Mouse (Mus musculus): ENCODE measurements around the gene Gigyf2. TPM values are rescaled to one million over a fixed set of nuclear protein-coding genes. Genes with fewer than 3 reads are reported as not detected.

Gene Gigyf2
- polyA plus RNA-seq, 1 experiment from 2014 or later = 69.0 TPM

DNA sequence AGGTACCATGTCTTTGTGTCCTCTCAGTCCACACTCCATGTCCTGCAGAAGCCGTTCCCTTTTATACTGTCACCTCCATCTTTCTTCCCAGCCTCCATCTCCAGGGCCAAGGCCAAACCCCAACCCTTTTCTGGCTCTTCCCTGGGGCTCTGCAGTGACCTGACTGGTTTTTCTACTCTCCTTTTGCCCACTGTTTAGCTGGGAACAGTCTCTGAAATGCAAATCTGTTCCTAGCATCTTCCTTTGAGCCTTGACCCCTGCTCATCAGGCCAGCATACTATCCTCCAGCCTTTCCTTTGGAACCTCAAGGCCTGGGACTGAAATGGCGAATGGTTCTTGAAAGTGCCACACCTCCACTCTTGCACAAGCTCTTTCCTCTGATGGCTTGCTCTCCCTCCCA, 13.7 kb upstream of the Gigyf2 start:
- 95% methylated on average over 2 of the region's 2 CpGs for WGBS
- H3K9me3 ChIP-seq (ENCODE audit: control insufficient read depth, low read length) = no peaks in the 10 kb centered on the region
- no peak for ATAC-seq (ENCODE audit: low FRiP score, low TSS enrichment)

DNA sequence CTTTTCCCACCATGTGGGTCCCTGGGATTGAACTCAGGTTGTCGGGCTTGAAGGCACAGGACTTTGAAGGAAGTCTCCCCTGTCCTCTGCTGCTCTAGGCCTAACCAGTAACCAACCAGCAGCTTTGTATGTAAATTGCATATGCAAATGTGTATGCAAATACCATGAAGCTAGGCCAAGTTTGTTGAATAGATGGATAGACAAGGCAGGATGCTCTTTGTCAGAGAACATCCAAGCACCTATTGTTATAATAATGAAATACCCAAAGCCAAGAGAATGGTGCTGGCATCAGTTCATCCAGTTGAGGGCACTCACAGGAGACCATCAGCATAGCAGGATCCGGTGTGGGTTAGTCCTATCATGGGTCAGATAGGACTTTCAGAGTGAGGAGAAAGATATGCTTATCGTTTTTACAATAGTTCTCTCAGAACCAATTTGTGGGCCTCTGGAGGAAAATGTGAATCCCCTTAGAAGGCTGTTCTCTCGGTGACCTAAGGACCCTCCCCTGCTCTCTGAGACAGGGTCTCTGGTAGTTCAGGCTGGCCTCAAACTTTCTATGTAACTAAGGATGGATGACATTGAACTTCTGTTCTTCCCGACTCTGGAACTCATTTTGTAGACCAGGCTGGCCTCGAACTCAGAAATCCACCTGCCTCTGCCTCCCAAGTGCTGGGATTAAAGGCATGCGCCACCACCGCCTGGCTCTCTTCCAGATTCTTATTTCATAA, 12.8 kb upstream of the Gigyf2 start:
- Histone ChIP-seq H3K9me3 (ENCODE audit: control insufficient read depth, low read length) (peaks cover 5% of the 10 kb centered on the region; the same call in 1 of the 2 replicates), H3K4me1 (ENCODE audit: control insufficient read depth, insufficient read depth, low read length) (no peaks in the 10 kb centered on the region), H3K27me3 (ENCODE audit: control insufficient read depth, insufficient read depth, low read length) (no peaks in the 10 kb centered on the region), H3K9ac (replicated peaks; ENCODE audit: low read length) (no peak overlapping the region), H3K36me3 (ENCODE audit: control insufficient read depth, insufficient read depth, low read length) (no peaks in the 10 kb centered on the region), H3K4me2 (ENCODE audit: low read length) (no peak overlapping the region), H3K4me3 (replicated peaks; ENCODE audit: low read depth, low read length) (no peak overlapping the region), H3K27ac (replicated peaks; ENCODE audit: low read depth, low read length) (no peak overlapping the region)
- WGBS = 90% methylated on average over 8 of the region's 8 CpGs
- DNase-seq (no peak), ATAC-seq (ENCODE audit: low FRiP score, low TSS enrichment) (no peak)

More for the DNA sequence above, 13.7 kb upstream of the Gigyf2 start:
- Histone ChIP-seq H3K9ac (replicated peaks; ENCODE audit: low read length) (no peak overlapping the region), H3K4me1 (ENCODE audit: control insufficient read depth, insufficient read depth, low read length) (no peaks in the 10 kb centered on the region), H3K36me3 (ENCODE audit: control insufficient read depth, insufficient read depth, low read length) (no peaks in the 10 kb centered on the region), H3K27ac (replicated peaks; ENCODE audit: low read depth, low read length) (no peak overlapping the region), H3K4me3 (replicated peaks; ENCODE audit: low read depth, low read length) (no peak overlapping the region), H3K27me3 (ENCODE audit: control insufficient read depth, insufficient read depth, low read length) (no peaks in the 10 kb centered on the region), H3K4me2 (ENCODE audit: low read length) (no peak overlapping the region)
- no peak for DNase-seq

DNA sequence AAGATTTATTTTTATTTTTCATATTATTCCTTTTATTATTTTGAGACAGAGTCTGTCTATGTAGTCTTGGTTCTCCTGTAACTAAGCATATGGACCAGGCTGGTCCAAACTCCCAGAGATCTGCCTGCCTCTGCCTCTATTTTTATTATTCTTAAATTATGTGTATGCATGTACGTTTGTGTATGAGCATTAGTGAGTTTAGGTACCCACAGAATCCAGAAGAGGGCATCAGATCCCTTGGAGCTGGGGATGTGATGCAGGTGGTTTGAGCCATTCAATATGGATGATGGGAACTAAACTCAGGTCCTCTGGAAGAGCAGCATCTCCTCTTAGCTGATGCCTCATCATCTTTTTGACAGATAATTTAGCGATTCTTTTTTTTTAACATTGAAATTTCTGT, 11.4 kb upstream of the Gigyf2 start:
- no peaks in the 10 kb centered on the region for H3K36me3 ChIP-seq (ENCODE audit: control insufficient read depth, insufficient read depth, low read length)
- H3K4me1 ChIP-seq (ENCODE audit: control insufficient read depth, insufficient read depth, low read length) = no peaks in the 10 kb centered on the region
- H3K4me2 ChIP-seq (ENCODE audit: low read length) = no peak overlapping the region
- H3K27ac ChIP-seq (replicated peaks; ENCODE audit: low read depth, low read length) = no peak overlapping the region
- 86% methylated on average over 2 of the region's 2 CpGs for WGBS
- no peak overlapping the region for H3K4me3 ChIP-seq (replicated peaks; ENCODE audit: low read depth, low read length)
- no peak for DNase-seq
- H3K9ac ChIP-seq (replicated peaks; ENCODE audit: low read length) = no peak overlapping the region
- H3K27me3 ChIP-seq (ENCODE audit: control insufficient read depth, insufficient read depth, low read length) = no peaks in the 10 kb centered on the region
- peaks cover 16% of the 10 kb centered on the region; the same call in 1 of the 2 replicates for H3K9me3 ChIP-seq (ENCODE audit: control insufficient read depth, low read length)
- no peak for ATAC-seq (ENCODE audit: low FRiP score, low TSS enrichment)

DNA sequence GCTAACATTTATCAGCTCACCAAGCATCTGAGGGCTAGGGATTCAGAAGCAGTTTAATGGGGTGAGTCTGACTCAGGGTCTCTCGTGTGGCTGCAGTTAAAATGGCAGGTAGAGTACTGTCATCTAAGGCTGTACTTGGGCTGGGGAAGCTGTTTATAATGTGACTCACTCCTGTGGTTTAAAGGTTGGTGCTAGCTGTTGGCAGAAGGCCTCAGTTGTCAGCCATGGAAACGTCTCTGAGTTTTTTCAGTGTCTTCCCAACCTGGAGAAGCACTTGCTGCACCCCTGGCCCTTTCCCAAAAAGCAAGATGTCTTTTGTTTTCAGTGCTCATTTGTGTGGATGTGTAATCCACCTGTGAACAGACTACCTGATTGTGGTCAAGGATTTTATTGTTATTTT, 10.9 kb upstream of the Gigyf2 start:
- Histone ChIP-seq H3K27me3 (ENCODE audit: control insufficient read depth, insufficient read depth, low read length) (no peaks in the 10 kb centered on the region), H3K4me3 (replicated peaks; ENCODE audit: low read depth, low read length) (no peak overlapping the region), H3K27ac (replicated peaks; ENCODE audit: low read depth, low read length) (no peak overlapping the region), H3K36me3 (ENCODE audit: control insufficient read depth, insufficient read depth, low read length) (no peaks in the 10 kb centered on the region), H3K9ac (replicated peaks; ENCODE audit: low read length) (no peak overlapping the region), H3K9me3 (ENCODE audit: control insufficient read depth, low read length) (peaks cover 18% of the 10 kb centered on the region), H3K4me2 (ENCODE audit: low read length) (no peak overlapping the region), H3K4me1 (ENCODE audit: control insufficient read depth, insufficient read depth, low read length) (no peaks in the 10 kb centered on the region)
- ATAC-seq (ENCODE audit: low FRiP score, low TSS enrichment) (no peak), DNase-seq (no peak)
- WGBS = 75% methylated on average over 2 of the region's 2 CpGs

DNA sequence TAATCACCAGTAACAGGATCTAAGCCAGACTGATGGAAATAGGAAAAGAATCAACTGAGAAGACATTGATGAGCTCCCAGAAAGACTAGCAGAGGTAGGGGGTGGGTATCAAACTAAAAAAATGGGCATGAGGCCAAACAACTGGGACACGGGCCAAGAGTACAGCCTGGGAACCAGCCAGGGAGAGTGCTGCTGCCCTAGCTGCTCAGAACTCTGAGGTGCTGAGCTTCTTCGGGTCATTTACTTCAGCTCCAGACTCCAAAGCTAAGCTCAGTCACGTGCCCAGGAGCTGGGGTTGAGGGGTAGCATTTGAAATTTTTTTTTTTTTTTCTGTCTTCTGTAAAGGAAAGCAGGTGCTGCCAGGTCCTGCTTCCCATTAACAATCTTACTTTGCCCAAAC, 10.1 kb upstream of the Gigyf2 start:
- no peak overlapping the region for H3K4me2 ChIP-seq (ENCODE audit: low read length)
- ATAC-seq (ENCODE audit: low FRiP score, low TSS enrichment) (no peak), DNase-seq (peak; percentile 46)
- H3K27me3 ChIP-seq (ENCODE audit: control insufficient read depth, insufficient read depth, low read length) = no peaks in the 10 kb centered on the region
- no peaks in the 10 kb centered on the region for H3K36me3 ChIP-seq (ENCODE audit: control insufficient read depth, insufficient read depth, low read length)
- WGBS = 43% methylated on average over 3 of the region's 3 CpGs
- H3K9me3 ChIP-seq (ENCODE audit: control insufficient read depth, low read length) = peaks cover 26% of the 10 kb centered on the region
- H3K9ac ChIP-seq (replicated peaks; ENCODE audit: low read length) = no peak overlapping the region
- H3K4me1 ChIP-seq (ENCODE audit: control insufficient read depth, insufficient read depth, low read length) = no peaks in the 10 kb centered on the region
- no peak overlapping the region for H3K27ac ChIP-seq (replicated peaks; ENCODE audit: low read depth, low read length)
- no peak overlapping the region for H3K4me3 ChIP-seq (replicated peaks; ENCODE audit: low read depth, low read length)

DNA sequence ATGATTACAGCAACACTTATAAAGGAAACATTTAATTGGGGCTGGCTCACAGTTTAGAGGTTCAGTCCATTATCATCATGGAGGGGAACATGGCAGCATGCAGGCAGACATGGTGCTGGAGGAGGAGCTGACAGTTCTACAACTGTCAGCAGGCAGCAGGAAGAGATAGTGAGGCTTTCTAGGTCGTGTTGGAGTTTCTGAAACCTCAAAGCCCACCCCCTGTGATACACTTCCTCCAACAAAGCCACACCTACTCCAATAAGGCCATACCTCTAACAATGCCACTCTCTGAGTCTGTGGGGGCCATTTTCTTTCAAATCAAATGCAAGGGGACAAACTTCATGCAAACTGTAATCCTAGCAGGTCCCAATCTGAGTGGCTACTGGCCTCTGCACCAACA, 5.7 kb upstream of the Gigyf2 start:
- DNase-seq (no peak), ATAC-seq (ENCODE audit: low FRiP score, low TSS enrichment) (no peak)
- peaks cover 28% of the 10 kb centered on the region for H3K9me3 ChIP-seq (ENCODE audit: control insufficient read depth, low read length)
- H3K4me3 ChIP-seq (replicated peaks; ENCODE audit: low read depth, low read length) = no peak overlapping the region
- 13% methylated on average over 1 of the region's 1 CpGs for WGBS
- H3K4me1 ChIP-seq (ENCODE audit: control insufficient read depth, insufficient read depth, low read length) = no peaks in the 10 kb centered on the region
- no peaks in the 10 kb centered on the region for H3K36me3 ChIP-seq (ENCODE audit: control insufficient read depth, insufficient read depth, low read length)
- H3K27ac ChIP-seq (replicated peaks; ENCODE audit: low read depth, low read length) = no peak overlapping the region
- no peak overlapping the region for H3K4me2 ChIP-seq (ENCODE audit: low read length)
- H3K9ac ChIP-seq (replicated peaks; ENCODE audit: low read length) = no peak overlapping the region
- no peaks in the 10 kb centered on the region for H3K27me3 ChIP-seq (ENCODE audit: control insufficient read depth, insufficient read depth, low read length)

DNA sequence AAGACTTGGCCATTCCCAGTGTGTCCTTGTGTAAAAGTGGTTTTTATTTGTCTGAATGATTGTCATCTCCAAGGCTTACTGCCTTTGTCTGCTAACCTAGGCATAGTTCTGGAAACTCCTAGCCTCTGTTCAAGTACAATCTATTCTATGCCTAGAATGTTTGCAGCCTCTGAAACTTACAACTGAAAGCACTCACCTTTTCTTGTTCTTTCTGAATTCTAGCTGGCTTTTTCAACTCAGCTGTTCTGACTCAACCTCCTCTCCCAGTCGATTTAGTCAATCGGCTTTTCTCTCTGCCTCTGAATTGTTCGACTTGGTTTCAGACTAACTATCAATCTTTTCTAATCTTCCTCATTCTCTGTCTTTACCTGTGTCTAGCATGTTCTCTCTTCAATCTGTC, 4.0 kb upstream of the Gigyf2 start:
- no peak for ATAC-seq (ENCODE audit: low FRiP score, low TSS enrichment)

DNA sequence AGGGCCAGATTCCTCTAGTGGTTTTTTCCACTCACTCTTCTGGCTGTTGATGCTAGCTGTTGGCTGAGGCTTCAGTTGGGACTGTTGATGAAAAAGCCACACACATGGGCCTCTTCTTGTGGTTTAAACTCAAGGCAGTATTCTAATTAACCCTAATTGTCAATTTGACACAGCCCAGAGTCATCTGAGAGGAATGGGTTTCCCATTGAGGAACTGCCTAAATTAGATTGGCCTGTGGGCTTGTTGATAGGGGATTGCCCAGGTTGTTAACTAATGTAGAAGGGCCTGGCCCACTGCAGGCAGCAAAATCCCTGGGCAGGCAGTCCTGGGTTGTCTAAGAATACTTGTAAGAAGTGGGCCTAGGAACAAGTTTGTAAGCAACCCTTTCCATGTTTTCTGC, 2.1 kb upstream of the Gigyf2 start:
- DNase-seq = no peak
- Histone ChIP-seq H3K36me3 (ENCODE audit: control insufficient read depth, insufficient read depth, low read length) (no peaks in the 10 kb centered on the region; the same call in 1 of the 2 replicates), H3K27ac (replicated peaks; ENCODE audit: low read depth, low read length) (no peak overlapping the region), H3K9ac (replicated peaks; ENCODE audit: low read length) (no peak overlapping the region), H3K4me2 (ENCODE audit: low read length) (no peak overlapping the region), H3K9me3 (ENCODE audit: control insufficient read depth, low read length) (peaks cover 19% of the 10 kb centered on the region), H3K4me1 (ENCODE audit: control insufficient read depth, insufficient read depth, low read length) (peaks cover 11% of the 10 kb centered on the region), H3K4me3 (replicated peaks; ENCODE audit: low read depth, low read length) (no peak overlapping the region), H3K27me3 (ENCODE audit: control insufficient read depth, insufficient read depth, low read length) (no peaks in the 10 kb centered on the region)
- ATAC-seq (ENCODE audit: low FRiP score, low TSS enrichment) = no peak

More for the DNA sequence above, 4.0 kb upstream of the Gigyf2 start:
- no peak for DNase-seq
- no peak overlapping the region for H3K9ac ChIP-seq (replicated peaks; ENCODE audit: low read length)
- WGBS = 97% methylated on average over 3 of the region's 3 CpGs
- no peak overlapping the region for H3K4me2 ChIP-seq (ENCODE audit: low read length)
- H3K4me1 ChIP-seq (ENCODE audit: control insufficient read depth, insufficient read depth, low read length) = no peaks in the 10 kb centered on the region; the same call in 1 of the 2 replicates
- no peaks in the 10 kb centered on the region for H3K27me3 ChIP-seq (ENCODE audit: control insufficient read depth, insufficient read depth, low read length)
- H3K4me3 ChIP-seq (replicated peaks; ENCODE audit: low read depth, low read length) = no peak overlapping the region
- H3K27ac ChIP-seq (replicated peaks; ENCODE audit: low read depth, low read length) = no peak overlapping the region
- peaks cover 28% of the 10 kb centered on the region for H3K9me3 ChIP-seq (ENCODE audit: control insufficient read depth, low read length)
- no peaks in the 10 kb centered on the region for H3K36me3 ChIP-seq (ENCODE audit: control insufficient read depth, insufficient read depth, low read length)

DNA sequence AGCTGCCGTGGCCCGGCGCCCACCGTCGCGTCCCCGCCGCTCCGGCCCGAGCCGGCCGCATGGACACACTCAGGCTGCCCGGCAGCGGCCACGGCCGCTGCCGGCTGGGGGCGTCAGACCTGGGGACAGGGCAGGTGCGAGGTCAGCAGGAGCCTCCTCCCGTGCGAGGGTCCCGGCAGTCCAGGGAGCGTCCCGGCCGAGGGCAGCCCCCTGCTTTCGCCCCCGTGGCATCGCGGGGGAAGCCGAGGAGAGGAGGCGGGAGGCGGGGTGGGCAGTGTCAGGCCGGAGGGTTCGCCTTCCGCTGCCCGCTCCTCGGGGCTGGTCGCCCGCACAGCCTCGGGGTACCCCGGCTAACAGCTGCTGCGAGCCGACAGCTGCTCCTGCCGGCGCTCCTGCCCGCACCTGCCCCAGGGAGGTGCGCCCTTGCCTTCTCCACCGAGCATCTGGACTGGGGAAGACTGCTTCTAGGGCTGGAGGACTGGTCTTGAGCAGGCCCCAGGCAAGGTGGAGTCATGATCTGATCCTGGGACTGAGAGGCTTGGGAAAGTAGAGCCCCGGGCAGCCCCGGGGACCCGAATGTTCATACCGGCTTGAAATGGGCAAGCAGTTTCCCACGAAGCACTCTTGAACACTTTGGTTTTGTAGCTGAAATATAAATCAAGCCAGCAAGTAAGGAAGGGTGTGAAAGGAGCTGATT, 515 bp downstream of the Gigyf2 start:
- WGBS = under 1% methylated on average over 46 of the region's 53 CpGs
- Histone ChIP-seq H3K27me3 (ENCODE audit: control insufficient read depth, insufficient read depth, low read length) (no peaks in the 10 kb centered on the region), H3K36me3 (ENCODE audit: control insufficient read depth, insufficient read depth, low read length) (no peaks in the 10 kb centered on the region; the same call in 1 of the 2 replicates), H3K4me1 (ENCODE audit: control insufficient read depth, insufficient read depth, low read length) (peaks cover 11% of the 10 kb centered on the region), H3K9ac (replicated peaks; ENCODE audit: low read length) (peak overlapping the region; percentile 95), H3K27ac (replicated peaks; ENCODE audit: low read depth, low read length) (peak overlapping the region; percentile 94), H3K4me2 (ENCODE audit: low read length) (peak overlapping the region; percentile 60), H3K9me3 (ENCODE audit: control insufficient read depth, low read length) (no peaks in the 10 kb centered on the region), H3K4me3 (replicated peaks; ENCODE audit: low read depth, low read length) (peak overlapping the region; percentile 98)
- peak; percentile 74 for ATAC-seq (ENCODE audit: low FRiP score, low TSS enrichment)
- peak; percentile 62 for DNase-seq
